Mouse (Mus musculus): Measurements from ENCODE around the gene Dapl1. TPM values are rescaled to one million over a fixed set of nuclear protein-coding genes. Genes with fewer than 3 reads are reported as not detected.

Gene Dapl1
- polyA plus RNA-seq, 1 experiment = not detected

DNA sequence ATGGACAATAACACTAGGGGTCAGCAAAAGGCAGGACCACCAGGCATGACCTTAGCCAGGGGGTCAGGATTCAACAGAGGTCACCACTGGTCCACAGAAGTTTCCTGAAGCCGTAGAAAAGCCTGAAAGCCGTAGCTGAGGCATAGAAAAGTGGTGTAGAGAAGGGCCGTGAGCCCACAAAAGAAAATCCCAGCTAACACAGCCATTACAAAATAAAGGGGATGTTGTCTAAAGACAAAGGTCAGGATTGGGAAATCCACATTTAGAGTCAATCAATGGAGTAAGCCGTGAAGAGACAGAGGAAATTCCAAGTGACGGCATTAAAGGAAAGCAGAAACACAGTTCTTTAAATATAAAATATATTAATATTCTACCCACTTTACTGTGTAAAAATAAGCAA is 18.8 kb upstream of the Dapl1 start:
- Histone ChIP-seq H3K4me1 (ENCODE audit: control insufficient read depth, insufficient read depth, insufficient read length, low read length) (no peaks in the 10 kb centered on the region; the same call in 1 of the 2 replicates), H3K27ac (replicated peaks; ENCODE audit: low read depth, low read length) (no peak overlapping the region), H3K4me3 (ENCODE audit: insufficient read depth, low read depth, low read length) (no peak overlapping the region)

DNA sequence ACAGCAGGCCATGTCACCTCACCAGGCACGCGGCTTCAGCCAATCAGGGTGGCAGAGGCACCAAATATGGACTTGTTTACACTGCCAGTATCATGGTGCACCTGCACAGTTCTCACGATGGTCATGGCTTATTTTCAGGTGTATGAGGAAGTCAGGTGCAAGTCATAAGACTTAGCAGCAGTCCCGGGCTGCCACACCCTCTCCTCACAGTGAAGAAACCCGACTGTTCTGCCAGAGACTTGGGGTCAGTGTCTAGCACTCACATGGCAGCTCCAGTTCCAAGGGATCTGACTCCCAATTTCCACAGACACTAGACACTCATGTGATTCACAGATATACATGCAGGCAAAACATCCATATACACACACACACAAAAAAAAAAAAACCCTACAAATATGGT is 18.1 kb upstream of the Dapl1 start:
- H3K4me3 ChIP-seq (ENCODE audit: insufficient read depth, low read depth, low read length) = no peak overlapping the region
- H3K27ac ChIP-seq (replicated peaks; ENCODE audit: low read depth, low read length) = no peak overlapping the region
- no peaks in the 10 kb centered on the region; the same call in 1 of the 2 replicates for H3K4me1 ChIP-seq (ENCODE audit: control insufficient read depth, insufficient read depth, insufficient read length, low read length)

DNA sequence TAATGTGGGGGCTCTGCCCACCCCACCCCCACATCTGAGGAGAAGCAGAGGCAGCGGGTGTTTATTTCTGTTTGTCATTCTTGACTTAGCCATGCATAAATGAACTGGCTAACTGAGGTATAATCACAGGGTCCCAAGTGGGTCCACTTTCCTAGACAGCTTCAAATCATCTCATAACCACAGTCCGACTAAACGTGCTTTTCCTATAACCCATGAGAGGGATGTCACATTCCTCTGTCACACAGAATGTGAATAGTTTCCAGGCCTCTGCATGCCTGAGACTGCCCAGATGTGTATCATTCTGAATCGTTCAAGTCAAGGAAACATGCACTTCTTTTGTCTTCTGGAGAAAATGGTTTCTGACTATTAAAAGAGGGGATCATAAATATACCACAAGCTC is 17.4 kb upstream of the Dapl1 start:
- Histone ChIP-seq H3K4me1 (ENCODE audit: control insufficient read depth, insufficient read depth, insufficient read length, low read length) (no peaks in the 10 kb centered on the region; the same call in 1 of the 2 replicates), H3K27ac (replicated peaks; ENCODE audit: low read depth, low read length) (no peak overlapping the region), H3K4me3 (ENCODE audit: insufficient read depth, low read depth, low read length) (no peak overlapping the region)

DNA sequence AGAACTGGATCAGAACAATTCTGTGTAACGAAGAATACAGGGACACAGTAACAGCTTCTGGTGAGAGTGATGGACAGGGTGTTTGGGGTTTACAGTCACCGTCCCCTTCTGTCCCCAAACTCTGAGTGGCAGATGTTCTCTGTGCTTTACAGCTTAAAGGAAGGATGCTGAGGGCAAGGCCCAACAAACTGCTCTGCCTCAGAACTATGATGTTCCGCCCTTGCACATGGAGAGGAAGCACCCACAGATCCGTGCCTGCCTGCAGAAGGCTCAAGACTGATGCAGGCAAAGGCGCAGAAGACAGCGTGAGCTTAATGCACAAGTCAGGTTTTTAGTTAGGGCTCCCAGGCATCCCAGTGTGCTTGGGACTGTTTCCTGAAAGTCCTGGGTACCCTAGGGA is 16.5 kb upstream of the Dapl1 start:
- Histone ChIP-seq H3K4me3 (ENCODE audit: insufficient read depth, low read depth, low read length) (no peak overlapping the region), H3K27ac (replicated peaks; ENCODE audit: low read depth, low read length) (no peak overlapping the region), H3K4me1 (ENCODE audit: control insufficient read depth, insufficient read depth, insufficient read length, low read length) (no peaks in the 10 kb centered on the region; the same call in 1 of the 2 replicates)

DNA sequence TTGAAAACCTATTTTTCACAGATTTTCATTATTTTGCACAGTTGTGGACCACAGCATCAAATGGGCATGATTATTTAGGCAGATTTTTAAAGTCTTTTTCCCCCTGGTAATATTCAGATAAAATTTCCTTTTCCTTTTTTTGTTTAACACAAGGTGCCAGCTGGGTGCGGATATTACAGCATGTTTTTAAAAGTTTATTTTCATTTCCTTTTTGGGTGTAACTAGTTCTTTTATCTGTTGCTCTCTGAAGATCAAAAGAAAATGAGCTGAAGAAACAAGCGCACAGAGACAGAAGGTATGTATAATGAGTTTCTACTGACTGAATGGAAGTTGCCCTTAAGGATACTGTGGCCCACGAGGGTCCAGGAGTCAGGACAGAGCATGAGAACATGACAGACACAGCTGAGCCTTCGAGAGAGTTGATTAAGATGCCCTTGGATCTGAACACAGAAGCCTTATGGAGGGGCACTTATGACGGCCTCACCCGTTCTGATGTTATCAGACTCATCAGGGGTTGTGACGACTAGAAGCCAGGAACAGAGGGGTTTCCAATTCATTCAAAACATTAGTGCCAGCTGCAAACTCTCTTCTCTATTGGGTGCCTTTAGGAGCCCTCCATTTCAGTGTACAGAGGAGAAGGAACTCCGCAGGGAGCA is 14.7 kb upstream of the Dapl1 start:
- Histone ChIP-seq H3K27ac (replicated peaks; ENCODE audit: low read depth, low read length) (no peak overlapping the region), H3K4me3 (ENCODE audit: insufficient read depth, low read depth, low read length) (no peak overlapping the region), H3K4me1 (ENCODE audit: control insufficient read depth, insufficient read depth, insufficient read length, low read length) (no peaks in the 10 kb centered on the region; the same call in 1 of the 2 replicates)

DNA sequence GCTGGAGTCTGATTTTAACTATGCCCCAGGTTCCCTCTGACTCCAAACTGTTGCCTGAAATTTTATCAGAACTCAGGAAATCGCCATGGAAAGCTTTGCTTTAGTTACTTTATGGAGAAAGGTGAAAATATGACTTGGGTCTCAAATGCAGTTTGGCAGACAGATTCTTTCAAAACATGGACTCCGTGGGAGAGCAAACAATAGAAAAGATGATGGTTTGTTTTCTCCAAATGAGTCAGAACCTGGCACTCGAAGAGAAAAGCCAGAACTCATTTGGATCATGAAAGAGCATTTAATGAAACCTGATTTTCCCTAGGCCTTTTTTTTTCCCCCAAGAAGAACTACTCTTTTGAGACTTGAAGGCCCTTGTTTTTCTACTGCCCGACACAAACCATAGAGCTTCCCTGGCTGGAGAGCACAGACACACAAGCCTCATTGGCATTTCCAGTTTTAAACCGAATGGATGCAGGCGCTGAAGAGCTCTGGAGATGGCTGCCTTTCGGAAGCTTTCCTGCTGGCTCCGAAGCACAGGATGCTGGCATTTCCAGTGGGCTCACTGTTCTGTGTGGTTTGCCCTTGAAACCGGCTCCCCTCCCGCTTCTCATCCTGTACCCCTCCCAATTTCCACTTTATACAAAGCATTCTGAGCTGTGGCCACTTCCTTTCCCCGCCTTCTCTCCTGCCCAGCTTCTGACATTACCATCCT is 14.0 kb upstream of the Dapl1 start:
- Histone ChIP-seq H3K4me1 (ENCODE audit: control insufficient read depth, insufficient read depth, insufficient read length, low read length) (no peaks in the 10 kb centered on the region; the same call in 1 of the 2 replicates), H3K4me3 (ENCODE audit: insufficient read depth, low read depth, low read length) (no peak overlapping the region), H3K27ac (replicated peaks; ENCODE audit: low read depth, low read length) (peak overlapping the region; percentile 45; the same call in 1 of the 2 replicates)

DNA sequence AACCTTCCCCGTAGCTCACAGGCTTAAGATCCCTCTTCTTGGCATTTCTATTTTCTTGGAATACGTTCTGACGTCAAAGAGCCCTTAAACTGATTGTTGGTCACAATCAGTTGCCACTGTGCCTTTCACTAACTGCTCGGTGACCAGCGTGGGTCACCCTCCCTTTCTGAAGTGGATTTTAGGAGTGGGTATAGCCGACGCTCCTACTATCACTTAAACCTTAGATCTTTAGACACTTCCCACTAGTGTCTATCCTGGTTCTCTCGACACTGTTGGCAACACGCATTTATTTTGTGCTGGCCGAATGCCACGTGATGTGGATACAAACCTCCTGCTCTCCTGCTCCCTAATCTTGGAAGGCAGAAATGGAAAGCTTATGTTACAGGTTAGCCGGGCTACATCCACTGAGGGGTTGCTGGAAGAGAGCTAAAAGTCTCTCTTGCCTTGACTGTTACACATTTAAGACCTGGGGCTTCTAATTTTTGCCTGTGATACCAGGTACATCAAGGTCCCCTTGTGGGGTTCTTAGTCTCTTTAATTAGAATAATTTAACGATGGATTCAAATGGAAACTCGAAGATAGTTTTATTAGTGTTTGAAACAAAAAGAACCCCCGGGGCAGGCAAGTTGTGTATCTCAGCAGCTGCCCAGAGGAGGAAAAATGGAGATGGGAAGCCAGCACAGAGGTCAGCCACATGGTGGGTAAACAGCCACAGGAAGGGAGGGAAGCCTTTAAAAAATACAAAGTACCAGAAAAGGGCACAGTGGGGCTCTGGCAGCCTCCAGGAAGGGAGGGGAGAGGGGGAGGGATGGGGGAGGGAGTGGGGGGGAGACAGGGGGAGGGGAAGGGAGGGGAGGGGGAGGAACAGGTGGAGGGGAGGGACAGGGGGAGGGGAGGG is 13.2 kb upstream of the Dapl1 start:
- Histone ChIP-seq H3K27ac (replicated peaks; ENCODE audit: low read depth, low read length) (peak overlapping the region; percentile 45), H3K4me1 (ENCODE audit: control insufficient read depth, insufficient read depth, insufficient read length, low read length) (no peaks in the 10 kb centered on the region; the same call in 1 of the 2 replicates), H3K4me3 (ENCODE audit: insufficient read depth, low read depth, low read length) (no peak overlapping the region)

DNA sequence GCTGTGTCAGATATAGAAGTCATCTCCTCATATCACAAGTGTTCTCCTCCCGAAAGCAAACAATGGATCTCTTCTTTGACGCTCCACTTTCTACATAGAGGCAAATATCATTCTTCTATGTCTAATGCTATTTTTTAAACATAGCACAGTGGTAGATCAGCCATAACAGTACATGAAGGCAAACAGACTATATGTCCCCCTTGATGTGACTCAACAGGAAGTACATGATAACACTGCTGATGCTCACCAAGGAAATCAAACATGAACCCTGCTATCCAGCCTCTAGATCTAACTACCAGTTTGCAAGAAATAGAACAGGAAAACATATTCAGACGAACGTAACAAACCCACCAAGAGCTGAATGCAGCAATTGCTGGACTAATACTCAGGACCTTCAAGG is 10.1 kb upstream of the Dapl1 start:
- Histone ChIP-seq H3K4me3 (ENCODE audit: insufficient read depth, low read depth, low read length) (no peak overlapping the region), H3K27ac (replicated peaks; ENCODE audit: low read depth, low read length) (no peak overlapping the region)

DNA sequence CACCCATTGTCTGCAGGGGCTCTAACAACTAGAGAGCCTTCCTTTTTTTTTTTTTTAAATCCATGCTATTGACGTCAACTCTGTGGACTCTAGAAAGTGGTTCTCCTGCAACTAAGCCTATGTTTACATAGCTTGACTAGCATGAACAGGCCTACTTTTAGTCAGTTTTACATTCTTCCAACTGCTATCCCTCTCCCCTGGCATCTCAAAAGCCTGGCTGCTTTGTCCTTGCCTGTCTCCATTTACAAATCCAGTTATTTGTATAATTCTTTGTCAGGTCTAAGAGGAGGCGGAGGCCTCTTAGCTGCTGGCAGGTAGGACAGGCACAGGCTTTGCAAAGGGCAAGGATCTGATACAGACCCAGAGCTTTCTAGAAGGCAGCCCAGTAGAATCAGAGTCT is 627 bp downstream of the Dapl1 start:
- H3K27ac ChIP-seq (replicated peaks; ENCODE audit: low read depth, low read length) = no peak overlapping the region
- H3K4me1 ChIP-seq (ENCODE audit: control insufficient read depth, insufficient read depth, insufficient read length, low read length) = no peaks in the 10 kb centered on the region
- no peak overlapping the region for H3K4me3 ChIP-seq (ENCODE audit: insufficient read depth, low read depth, low read length)

More for the DNA sequence above, 10.1 kb upstream of the Dapl1 start:
- no peaks in the 10 kb centered on the region; the same call in 1 of the 2 replicates for H3K4me1 ChIP-seq (ENCODE audit: control insufficient read depth, insufficient read depth, insufficient read length, low read length)

DNA sequence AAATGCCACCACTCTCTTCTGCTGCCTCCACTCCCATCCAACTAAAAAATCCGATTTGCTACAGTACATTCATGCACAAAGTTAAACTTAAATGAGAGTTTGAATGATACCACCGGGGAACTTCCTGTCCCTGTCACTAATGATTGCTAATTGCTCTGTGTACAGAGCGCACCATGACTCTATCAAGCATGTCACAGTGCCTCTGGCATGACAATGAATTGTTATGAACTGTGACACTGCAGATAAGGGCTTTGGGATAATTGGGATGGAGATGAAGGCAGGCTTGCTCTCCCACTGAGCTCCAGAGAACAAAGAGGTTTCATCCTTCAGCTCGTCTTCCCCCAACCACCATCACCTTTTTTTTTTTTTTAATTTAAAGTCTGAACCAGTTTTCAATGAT is 1.2 kb downstream of the Dapl1 start:
- H3K27ac ChIP-seq (replicated peaks; ENCODE audit: low read depth, low read length) = no peak overlapping the region
- no peak overlapping the region for H3K4me3 ChIP-seq (ENCODE audit: insufficient read depth, low read depth, low read length)
- no peaks in the 10 kb centered on the region for H3K4me1 ChIP-seq (ENCODE audit: control insufficient read depth, insufficient read depth, insufficient read length, low read length)

DNA sequence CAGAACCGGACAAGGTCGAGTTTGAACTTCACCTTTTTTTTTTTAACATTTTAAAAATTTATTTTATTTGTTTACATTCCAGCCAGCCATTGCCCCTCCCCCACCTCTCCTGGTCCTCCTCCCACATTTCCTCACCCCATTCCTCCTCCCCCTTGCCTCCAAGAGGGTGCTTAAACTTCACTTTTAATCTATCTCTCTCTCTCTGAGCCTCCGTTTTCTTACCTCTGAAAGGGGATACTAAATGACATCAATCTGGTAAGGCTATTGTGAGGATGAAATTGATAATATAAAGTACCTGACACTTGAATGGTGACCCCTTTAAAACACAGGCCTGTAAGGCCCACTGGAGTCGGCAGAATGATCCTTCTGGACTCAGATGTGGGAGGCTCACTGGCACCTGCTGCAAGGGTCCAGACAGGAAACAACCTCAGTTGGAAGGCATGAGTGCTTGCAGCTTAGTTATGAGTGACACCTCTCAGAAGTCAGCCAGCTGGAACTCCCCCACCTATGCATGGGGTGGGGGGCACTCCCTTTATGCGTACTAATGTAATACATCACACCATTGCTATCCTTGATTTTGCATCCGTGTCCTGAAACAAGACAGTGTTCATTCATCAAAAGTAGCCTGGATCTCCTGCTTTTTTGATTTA is 1.9 kb downstream of the Dapl1 start:
- no peak overlapping the region for H3K27ac ChIP-seq (replicated peaks; ENCODE audit: low read depth, low read length)
- no peaks in the 10 kb centered on the region for H3K4me1 ChIP-seq (ENCODE audit: control insufficient read depth, insufficient read depth, insufficient read length, low read length)
- H3K4me3 ChIP-seq (ENCODE audit: insufficient read depth, low read depth, low read length) = no peak overlapping the region

DNA sequence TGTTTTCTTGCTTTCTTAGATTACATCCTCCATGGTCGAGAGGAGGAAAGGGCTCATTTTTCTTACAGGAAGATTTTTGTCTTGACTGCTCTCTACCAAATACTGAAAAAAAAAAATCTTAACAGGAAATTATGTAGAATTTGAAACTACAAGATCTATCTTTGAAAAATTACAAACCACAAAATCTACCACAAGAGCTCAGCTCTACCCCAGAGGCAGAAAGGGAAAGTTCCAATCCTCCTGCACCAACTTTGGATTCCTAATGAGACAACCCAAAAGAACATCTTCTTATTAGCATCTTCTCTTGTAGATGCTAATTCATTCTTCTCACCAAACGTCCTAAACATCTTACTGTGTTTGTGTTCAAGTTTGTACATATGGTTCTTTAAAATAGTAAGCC is 3.8 kb downstream of the Dapl1 start:
- H3K27ac ChIP-seq (replicated peaks; ENCODE audit: low read depth, low read length) = no peak overlapping the region
- no peak overlapping the region for H3K4me3 ChIP-seq (ENCODE audit: insufficient read depth, low read depth, low read length)

DNA sequence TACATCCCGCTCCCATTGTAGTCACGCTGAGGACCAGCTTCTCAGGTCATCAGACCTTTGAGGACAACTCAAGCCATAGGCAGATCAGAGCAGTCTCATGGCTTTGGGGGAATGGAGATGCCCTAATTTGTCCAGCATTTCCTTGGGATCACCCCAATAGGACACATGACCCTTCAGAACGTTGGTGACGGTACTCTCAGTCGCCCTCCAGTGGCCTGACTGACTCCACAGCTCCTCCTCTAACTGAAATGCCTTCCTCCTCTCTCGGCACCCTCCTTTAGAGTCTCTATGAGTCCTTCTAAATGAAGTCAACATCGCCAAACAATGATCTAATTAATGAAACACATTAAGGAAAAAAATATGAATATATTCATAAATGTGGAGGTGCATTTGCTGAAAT is 5.9 kb downstream of the Dapl1 start:
- Histone ChIP-seq H3K4me3 (ENCODE audit: insufficient read depth, low read depth, low read length) (no peak overlapping the region), H3K27ac (replicated peaks; ENCODE audit: low read depth, low read length) (no peak overlapping the region), H3K4me1 (ENCODE audit: control insufficient read depth, insufficient read depth, insufficient read length, low read length) (no peaks in the 10 kb centered on the region)

More for the DNA sequence above, 3.8 kb downstream of the Dapl1 start:
- H3K4me1 ChIP-seq (ENCODE audit: control insufficient read depth, insufficient read depth, insufficient read length, low read length) = no peaks in the 10 kb centered on the region

DNA sequence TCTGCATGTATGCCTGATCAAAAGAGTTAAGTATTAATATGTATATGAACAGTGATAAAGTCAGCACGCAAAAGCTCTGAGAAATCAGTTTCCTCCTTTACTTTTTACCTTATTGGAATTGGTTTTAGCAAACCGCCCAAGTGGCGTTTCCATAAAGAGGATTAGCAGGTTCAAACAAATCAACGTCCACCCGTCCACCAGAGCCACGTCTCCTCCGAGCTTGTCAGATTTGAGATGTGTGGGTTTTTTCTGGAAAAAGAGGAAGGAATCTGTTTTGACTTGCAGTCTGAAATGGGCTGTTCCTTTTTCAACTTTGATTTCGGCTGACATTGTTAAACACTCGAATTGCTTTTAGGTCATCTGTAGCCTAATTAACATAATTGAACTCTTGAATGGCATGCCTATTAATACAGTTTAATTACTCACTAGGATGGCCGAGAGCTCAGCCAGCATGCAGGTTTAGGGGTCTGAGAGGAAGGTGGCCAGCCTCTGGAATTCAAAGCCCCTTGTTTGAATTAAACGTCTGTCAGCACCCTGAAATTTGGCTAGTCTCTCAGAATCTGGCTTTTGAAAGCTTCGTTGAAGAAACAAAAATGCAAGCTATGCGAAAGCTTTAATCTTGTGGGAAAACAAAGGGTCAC is 9.1 kb downstream of the Dapl1 start:
- Histone ChIP-seq H3K4me1 (ENCODE audit: control insufficient read depth, insufficient read depth, insufficient read length, low read length) (no peaks in the 10 kb centered on the region), H3K27ac (replicated peaks; ENCODE audit: low read depth, low read length) (no peak overlapping the region), H3K4me3 (ENCODE audit: insufficient read depth, low read depth, low read length) (no peak overlapping the region)
